Mouse (Mus musculus): ENCODE data around the gene Tcirg1. TPM values are rescaled to one million over a fixed set of nuclear protein-coding genes. Genes with fewer than 3 reads are reported as not detected.
A peak's percentile ranks its signal among the peaks of the same experiment; 100 is the strongest.

Tcirg1 gene
- polyA plus RNA-seq, 1 experiment from 2014 or later, result 12.4 TPM

DNA sequence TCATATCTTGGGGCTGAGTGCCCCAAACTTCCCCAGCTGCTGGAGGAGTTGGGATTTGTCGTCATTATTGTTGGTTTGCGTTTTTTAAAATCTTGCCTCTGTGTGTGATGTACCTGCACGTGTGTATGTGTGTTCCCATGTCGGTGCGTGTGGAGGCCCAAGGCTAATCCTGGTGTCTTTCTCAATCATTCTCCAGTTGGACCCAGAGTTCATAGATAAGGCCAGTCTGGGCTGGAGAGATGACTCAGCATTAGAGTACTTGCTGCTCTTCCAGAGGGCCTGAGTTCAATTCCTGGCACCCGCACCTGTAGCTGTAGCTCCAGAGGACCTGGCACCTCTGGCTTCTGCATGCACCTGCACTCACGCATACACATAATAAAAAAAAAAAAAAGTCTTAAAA is 17.9 kb upstream of the Tcirg1 start:
- no peak overlapping the region for H3K27ac ChIP-seq
- no peaks in the 10 kb centered on the region for H3K36me3 ChIP-seq (replicated peaks)
- no peak for ATAC-seq (ENCODE audit: low FRiP score)
- H3K27me3 ChIP-seq, result no peaks in the 10 kb centered on the region
- no peak overlapping the region for H3K4me2 ChIP-seq
- 91% methylated on average over 7 of the region's 7 CpGs for WGBS
- no peaks in the 10 kb centered on the region for H3K9me3 ChIP-seq
- no peak overlapping the region for H3K4me3 ChIP-seq (replicated peaks)
- H3K4me1 ChIP-seq, result peaks cover 15% of the 10 kb centered on the region
- H3K9ac ChIP-seq, result no peak overlapping the region

DNA sequence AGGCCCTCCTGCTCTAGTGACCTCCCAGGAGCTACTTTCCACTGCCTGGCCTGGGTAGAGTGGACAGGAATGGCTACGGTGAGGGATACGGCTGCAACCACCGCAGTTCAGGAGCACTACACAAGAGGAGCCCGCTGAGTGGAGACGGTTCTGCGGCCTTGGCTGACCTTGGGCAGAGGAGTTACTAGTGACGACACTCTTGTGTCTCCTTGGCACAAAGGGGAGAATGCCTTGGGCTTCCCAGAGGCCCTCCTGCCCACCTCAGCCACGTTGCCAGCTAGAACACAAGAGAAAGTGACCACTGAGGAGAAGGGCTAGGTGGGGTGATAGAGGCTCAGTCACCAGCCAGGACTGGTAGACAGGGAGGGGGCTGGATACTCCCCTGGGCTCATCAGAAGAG is 17.3 kb upstream of the Tcirg1 start:
- 86% methylated on average over 8 of the region's 8 CpGs for WGBS
- ATAC-seq (ENCODE audit: low FRiP score), result no peak
- H3K4me3 ChIP-seq (replicated peaks), result no peak overlapping the region
- H3K4me2 ChIP-seq, result no peak overlapping the region
- no peak overlapping the region for H3K27ac ChIP-seq
- H3K36me3 ChIP-seq (replicated peaks), result no peaks in the 10 kb centered on the region
- no peaks in the 10 kb centered on the region for H3K9me3 ChIP-seq
- no peak overlapping the region for H3K9ac ChIP-seq
- peaks cover 10% of the 10 kb centered on the region for H3K4me1 ChIP-seq
- no peaks in the 10 kb centered on the region for H3K27me3 ChIP-seq

- peaks cover 5% of the 10 kb centered on the region; the same call in 1 of the 2 replicates for H3K4me1 ChIP-seq
- no peak overlapping the region for H3K4me3 ChIP-seq (replicated peaks)
- ATAC-seq (ENCODE audit: low FRiP score), result no peak
- H3K36me3 ChIP-seq (replicated peaks), result no peaks in the 10 kb centered on the region
- H3K4me2 ChIP-seq, result no peak overlapping the region
- H3K9ac ChIP-seq, result no peak overlapping the region
- 69% methylated on average over 13 of the region's 13 CpGs for WGBS
- H3K9me3 ChIP-seq, result no peaks in the 10 kb centered on the region
- H3K27ac ChIP-seq, result no peak overlapping the region
- H3K27me3 ChIP-seq, result no peaks in the 10 kb centered on the region
These were observed 16.7 kb upstream of the Tcirg1 start for GRCm38 (mm10) chr19:3923586-3923985.

DNA sequence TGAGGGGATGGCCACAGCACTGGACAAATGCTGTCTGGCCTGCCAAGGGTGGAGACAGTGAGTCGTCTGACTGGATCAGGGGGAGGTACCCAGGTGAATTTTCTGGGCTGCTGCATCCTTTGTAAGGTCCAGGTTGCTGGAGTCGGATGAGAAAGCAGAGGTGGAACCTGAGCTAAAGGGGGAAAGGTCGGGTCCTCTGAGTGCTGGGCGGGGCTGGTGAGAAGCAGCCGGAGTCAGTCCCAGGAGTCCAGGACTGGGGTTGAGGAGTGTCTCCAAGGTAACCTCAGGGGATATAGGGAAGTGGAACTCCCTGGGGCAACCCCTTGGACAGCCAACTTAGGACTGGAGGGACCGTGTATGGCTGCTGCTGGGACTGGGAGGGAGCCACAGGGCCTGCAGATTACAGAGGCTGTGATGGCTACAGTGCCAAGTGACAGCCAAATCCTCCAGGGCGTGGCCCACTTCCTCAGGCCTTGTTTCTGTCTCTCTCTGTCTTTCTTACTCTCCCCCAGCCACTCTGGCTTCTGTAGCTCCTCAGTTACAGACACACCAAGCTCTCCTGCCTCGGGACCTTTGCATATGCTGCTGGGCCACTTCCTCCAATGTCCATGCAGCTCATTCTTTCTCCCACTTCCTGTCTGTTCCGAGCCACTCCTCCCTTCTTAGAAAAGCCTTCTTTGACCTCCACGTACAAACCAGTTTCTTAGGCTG is 15.9 kb upstream of the Tcirg1 start:
- H3K9me3 ChIP-seq, result no peaks in the 10 kb centered on the region
- H3K27me3 ChIP-seq, result no peaks in the 10 kb centered on the region
- H3K9ac ChIP-seq, result no peak overlapping the region
- 52% methylated on average over 10 of the region's 10 CpGs for WGBS
- H3K4me2 ChIP-seq, result no peak overlapping the region
- H3K4me1 ChIP-seq, result peaks cover 5% of the 10 kb centered on the region; the same call in 1 of the 2 replicates
- H3K36me3 ChIP-seq (replicated peaks), result no peaks in the 10 kb centered on the region
- no peak overlapping the region for H3K4me3 ChIP-seq (replicated peaks)
- H3K27ac ChIP-seq, result no peak overlapping the region
- no peak for ATAC-seq (ENCODE audit: low FRiP score)

- Histone ChIP-seq H3K27me3 (no peaks in the 10 kb centered on the region), H3K4me2 (no peak overlapping the region), H3K9me3 (no peaks in the 10 kb centered on the region), H3K9ac (no peak overlapping the region), H3K36me3 (replicated peaks) (no peaks in the 10 kb centered on the region), H3K4me3 (replicated peaks) (no peak overlapping the region), H3K27ac (no peak overlapping the region), H3K4me1 (peaks cover 5% of the 10 kb centered on the region; the same call in 1 of the 2 replicates)
- no peak for ATAC-seq (ENCODE audit: low FRiP score)
These were observed 13.0 kb upstream of the Tcirg1 start for GRCm38 (mm10) chr19:3919928-3920327.

- Histone ChIP-seq H3K4me1 (peaks cover 16% of the 10 kb centered on the region), H3K27me3 (no peaks in the 10 kb centered on the region), H3K4me3 (replicated peaks) (no peak overlapping the region), H3K4me2 (no peak overlapping the region), H3K36me3 (replicated peaks) (no peaks in the 10 kb centered on the region), H3K9ac (no peak overlapping the region), H3K27ac (no peak overlapping the region), H3K9me3 (no peaks in the 10 kb centered on the region)
- ATAC-seq (ENCODE audit: low FRiP score), result no peak
- 82% methylated on average over 11 of the region's 11 CpGs for WGBS
These were observed 9.8 kb upstream of the Tcirg1 start for GRCm38 (mm10) chr19:3916727-3917126.

DNA sequence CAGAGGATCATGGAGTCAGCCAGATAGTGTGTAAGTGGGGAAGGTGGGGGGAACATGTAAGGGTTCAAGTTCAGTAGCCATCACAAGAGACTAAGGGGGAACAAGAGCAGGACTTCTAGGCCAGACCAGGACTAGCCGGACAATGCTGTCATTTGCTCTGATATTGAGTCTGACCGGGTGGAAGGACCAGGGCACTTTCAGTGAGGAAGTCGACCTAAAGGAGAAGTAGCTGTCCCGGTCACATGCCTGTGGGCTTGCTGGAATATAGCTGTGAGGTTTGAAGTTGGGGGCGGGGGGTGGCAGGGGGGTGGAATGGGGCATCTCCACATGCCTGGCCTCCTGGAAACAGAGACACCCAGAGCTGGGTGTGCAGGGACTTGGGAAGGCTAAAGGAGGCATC is 7.6 kb upstream of the Tcirg1 start:
- Histone ChIP-seq H3K36me3 (replicated peaks) (peaks cover 15% of the 10 kb centered on the region), H3K27me3 (no peaks in the 10 kb centered on the region), H3K9me3 (no peaks in the 10 kb centered on the region), H3K4me1 (peaks cover 23% of the 10 kb centered on the region), H3K4me2 (no peak overlapping the region), H3K4me3 (replicated peaks) (no peak overlapping the region), H3K9ac (no peak overlapping the region), H3K27ac (no peak overlapping the region)
- 92% methylated on average over 5 of the region's 5 CpGs for WGBS
- ATAC-seq (ENCODE audit: low FRiP score), result no peak

GRCm38 (mm10) chr19:3913692-3914091 is 6.8 kb upstream of the Tcirg1 start:
- H3K9me3 ChIP-seq, result no peaks in the 10 kb centered on the region
- WGBS, result 86% methylated on average over 8 of the region's 8 CpGs
- H3K27me3 ChIP-seq, result no peaks in the 10 kb centered on the region
- H3K4me3 ChIP-seq (replicated peaks), result peak overlapping the region; percentile 59
- peaks cover 23% of the 10 kb centered on the region for H3K4me1 ChIP-seq
- ATAC-seq (ENCODE audit: low FRiP score), result no peak
- peak overlapping the region; percentile 53; the same call in 1 of the 2 replicates for H3K9ac ChIP-seq
- H3K27ac ChIP-seq, result peak overlapping the region; percentile 31; the same call in 1 of the 2 replicates
- H3K36me3 ChIP-seq (replicated peaks), result peaks cover 23% of the 10 kb centered on the region
- peak overlapping the region; percentile 71 for H3K4me2 ChIP-seq

- peak within 1 kb of the TSS; percentile 60 for H3K9ac ChIP-seq
- H3K4me2 ChIP-seq, result peak within 1 kb of the TSS; percentile 71
- peaks cover 34% of the 10 kb centered on the region for H3K36me3 ChIP-seq (replicated peaks)
- H3K4me1 ChIP-seq, result peaks cover 25% of the 10 kb centered on the region
- peak within 1 kb of the TSS; percentile 59 for H3K4me3 ChIP-seq (replicated peaks)
- H3K27ac ChIP-seq, result peak within 1 kb of the TSS; percentile 79
- H3K27me3 ChIP-seq, result no peaks in the 10 kb centered on the region
- ATAC-seq (ENCODE audit: low FRiP score), result peak; percentile 99
- under 1% methylated on average over 43 of the region's 43 CpGs for WGBS
- H3K9me3 ChIP-seq, result no peaks in the 10 kb centered on the region
These were observed 5.6 kb upstream of the Tcirg1 start, which contains the start of gene Ndufs8 for GRCm38 (mm10) chr19:3912337-3913204. Gene Ndufs8 (minus strand): TSS chr19:3912774.

- peaks cover 34% of the 10 kb centered on the region for H3K36me3 ChIP-seq (replicated peaks)
- H3K4me2 ChIP-seq, result no peak overlapping the region
- no peak overlapping the region for H3K4me3 ChIP-seq (replicated peaks)
- peaks cover 48% of the 10 kb centered on the region for H3K4me1 ChIP-seq
- no peak overlapping the region for H3K27ac ChIP-seq
- 87% methylated on average over 5 of the region's 5 CpGs for WGBS
- ATAC-seq (ENCODE audit: low FRiP score), result no peak
- no peak overlapping the region for H3K9ac ChIP-seq
- H3K27me3 ChIP-seq, result peaks cover 9% of the 10 kb centered on the region; the same call in 1 of the 2 replicates
- H3K9me3 ChIP-seq, result no peaks in the 10 kb centered on the region
These were observed 3.3 kb upstream of the Tcirg1 start for GRCm38 (mm10) chr19:3910206-3910605.

DNA sequence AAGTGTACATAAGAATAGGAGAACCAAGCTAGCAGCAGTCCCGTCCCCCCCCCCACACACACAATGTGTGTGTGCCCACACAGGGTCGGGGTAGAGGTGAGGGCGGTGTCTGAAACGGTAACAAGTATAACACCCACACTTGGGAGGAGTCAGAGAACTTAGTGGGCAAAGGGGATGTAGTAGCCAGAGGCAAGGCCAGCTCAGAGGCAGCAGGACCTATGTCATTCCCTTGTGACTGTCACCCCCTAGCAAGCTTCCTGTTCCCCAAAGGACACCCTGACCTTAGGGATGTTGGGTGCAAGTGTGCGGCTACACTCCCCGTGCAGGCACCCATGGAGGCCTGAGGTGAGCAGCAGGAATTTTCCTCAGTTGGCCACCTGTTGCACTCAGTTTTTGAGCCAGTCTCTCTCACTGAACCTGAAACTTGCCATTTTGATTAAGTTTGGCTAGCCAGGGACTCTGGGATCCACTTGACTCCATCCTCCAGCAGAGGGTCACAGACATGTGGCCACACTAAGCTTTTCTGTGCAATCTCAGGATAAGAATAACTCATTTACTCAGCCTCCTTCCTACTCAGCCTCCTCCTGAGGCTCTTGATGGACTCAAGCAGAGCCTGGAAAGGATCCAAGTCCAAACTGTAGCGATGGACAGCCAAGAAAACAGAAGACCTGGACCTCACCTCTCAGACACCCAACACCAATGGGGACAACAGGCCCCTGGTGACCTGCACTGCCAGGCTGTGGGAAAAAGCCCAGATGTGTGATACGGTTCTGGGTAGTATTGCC is 1.1 kb upstream of the Tcirg1 start:
- no peak overlapping the region for H3K4me3 ChIP-seq (replicated peaks)
- H3K36me3 ChIP-seq (replicated peaks), result peaks cover 34% of the 10 kb centered on the region
- 80% methylated on average over 8 of the region's 8 CpGs for WGBS
- H3K27ac ChIP-seq, result no peak overlapping the region
- no peaks in the 10 kb centered on the region for H3K9me3 ChIP-seq
- H3K27me3 ChIP-seq, result peaks cover 9% of the 10 kb centered on the region; the same call in 1 of the 2 replicates
- peaks cover 45% of the 10 kb centered on the region for H3K4me1 ChIP-seq
- H3K9ac ChIP-seq, result no peak overlapping the region
- no peak for ATAC-seq (ENCODE audit: low FRiP score)
- no peak overlapping the region for H3K4me2 ChIP-seq

DNA sequence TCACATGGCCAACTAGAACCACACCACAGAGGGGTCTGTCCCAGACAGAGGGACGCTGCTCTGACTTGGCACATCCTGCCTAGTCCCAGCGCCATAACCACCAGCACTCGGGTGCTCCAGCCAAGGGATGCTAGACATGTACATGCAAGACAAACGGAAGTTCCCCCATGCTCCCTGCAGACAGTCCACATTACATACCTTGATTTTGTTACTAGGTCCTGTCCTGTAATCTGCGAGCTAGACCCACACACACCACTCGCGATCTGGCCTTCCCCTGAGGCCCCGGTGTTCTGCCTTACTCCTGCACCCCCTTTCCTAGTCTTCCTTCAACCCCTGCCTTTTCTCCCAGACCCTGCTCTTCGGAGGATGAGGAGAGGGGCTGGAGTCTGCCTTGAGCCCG is 607 bp downstream of the Tcirg1 start:
- Histone ChIP-seq H3K27me3 (peaks cover 9% of the 10 kb centered on the region; the same call in 1 of the 2 replicates), H3K4me1 (peaks cover 36% of the 10 kb centered on the region), H3K27ac (no peak overlapping the region), H3K9ac (peak overlapping the region; percentile 58), H3K9me3 (no peaks in the 10 kb centered on the region), H3K4me2 (peak overlapping the region; percentile 61), H3K36me3 (replicated peaks) (peaks cover 34% of the 10 kb centered on the region), H3K4me3 (replicated peaks) (peak overlapping the region; percentile 43)
- ATAC-seq (ENCODE audit: low FRiP score), result no peak
- 42% methylated on average over 10 of the region's 10 CpGs for WGBS
